Mouse (Mus musculus) CH12.LX (cell line): ENCODE measurements around the gene Tspan9. TPM values are rescaled to one million over a fixed set of nuclear protein-coding genes. Genes with fewer than 3 reads are reported as not detected.

Experiments
- DNase-seq: peaks from one replicate; pipeline ENCODE4 v3.0.0-alpha.2; 2013; ENCODE audit errors: extremely low read depth
- H3K27ac ChIP-seq: 2 replicates; pipeline ENCODE4 v1.5.1; 2012; ENCODE audit warnings: low read depth, mild to moderate bottlenecking, control low read depth, moderate library complexity; ENCODE audit not compliant: insufficient read depth
- H3K27me3 ChIP-seq: replicated peaks from 2 replicates; pipeline ENCODE3; 2012; ENCODE audit warnings: inconsistent platforms
- H3K36me3 ChIP-seq, 2 experiments: replicated peaks in 1 of 2; 2 replicates each; pipeline versions ENCODE3 to v1.6.1; 2012; ENCODE audit warnings: inconsistent platforms in 1 of 2, low read length in 1 of 2, mild to moderate bottlenecking in 1 of 2, mixed read lengths in 1 of 2, moderate library complexity in 1 of 2; ENCODE audit not compliant: control insufficient read depth in 1 of 2, insufficient read depth in 1 of 2
- H3K4me1 ChIP-seq, 2 experiments: 2 replicates each; pipeline ENCODE4 v1.6.1; 2012; ENCODE audit warnings: inconsistent platforms in 1 of 2, moderate library complexity in 1 of 2; ENCODE audit not compliant: insufficient read depth in 2 of 2, control insufficient read depth in 1 of 2
- H3K4me2 ChIP-seq: 2 replicates; pipeline ENCODE4 v1.6.1; 2012; ENCODE audit warnings: low read depth, mild to moderate bottlenecking, control low read depth; ENCODE audit not compliant: poor library complexity, insufficient read depth, severe bottlenecking
- H3K4me3 ChIP-seq, 3 experiments: fragments of 150-350 bp in 1 of 3; sonication (generic) in 1 of 3; replicated peaks in 1 of 3; 2 replicates each; pipeline versions ENCODE3 to v1.5.1; 2011 to 2012; ENCODE audit warnings: low read depth in 2 of 3, low read length in 2 of 3, mild to moderate bottlenecking in 2 of 3, moderate library complexity in 2 of 3, control low read depth in 1 of 3, improper control_type of control experiment in 1 of 3, inconsistent platforms in 1 of 3, mixed read lengths in 1 of 3; ENCODE audit not compliant: poor library complexity in 1 of 3
- H3K79me2 ChIP-seq: replicated peaks from 2 replicates; pipeline ENCODE4 v1.6.1; 2012; ENCODE audit warnings: mild to moderate bottlenecking, moderate library complexity; ENCODE audit not compliant: control insufficient read depth, poor library complexity, insufficient read depth, severe bottlenecking; ENCODE audit errors: extremely low read depth
- H3K9ac ChIP-seq: 2 replicates; pipeline ENCODE4 v1.6.1; 2012; ENCODE audit warnings: low read depth, mild to moderate bottlenecking, control low read depth, moderate library complexity; ENCODE audit not compliant: insufficient read depth
- H3K9me3 ChIP-seq: replicated peaks from 2 replicates; pipeline ENCODE3; 2012; ENCODE audit warnings: low read length, inconsistent platforms, mixed read lengths
- BHLHE40 ChIP-seq: IDR thresholded peaks from 2 replicates; pipeline ENCODE4 v1.6.1; 2011; ENCODE audit warnings: mild to moderate bottlenecking, low read depth, low read length, improper control_type of control experiment
- CTCF ChIP-seq, 2 experiments: IDR thresholded peaks in 1 of 2; conservative IDR thresholded peaks in 1 of 2; 2 replicates each; pipeline ENCODE4 v1.5.1; 2011 to 2012; ENCODE audit warnings: low read depth in 2 of 2, low read length in 2 of 2, improper control_type of control experiment in 1 of 2, inconsistent platforms in 1 of 2, mild to moderate bottlenecking in 1 of 2, moderate library complexity in 1 of 2
- ELF1 ChIP-seq: IDR thresholded peaks from 2 replicates; pipeline ENCODE4 v1.6.1; 2014; ENCODE audit warnings: low read depth, mild to moderate bottlenecking, inconsistent platforms, low read length, improper control_type of control experiment
- EP300 ChIP-seq: IDR thresholded peaks from 2 replicates; pipeline ENCODE4 v1.6.1; 2011; ENCODE audit warnings: low read length, improper control_type of control experiment
- IRF4 ChIP-seq: IDR thresholded peaks from 2 replicates; pipeline ENCODE4 v1.6.1; 2014; ENCODE audit warnings: low read depth, mild to moderate bottlenecking, inconsistent platforms, low read length, improper control_type of control experiment
- MAFK ChIP-seq: IDR thresholded peaks from 2 replicates; pipeline ENCODE4 v1.6.1; 2011; ENCODE audit warnings: low read length, improper control_type of control experiment; ENCODE audit not compliant: insufficient replicate concordance
- MAX ChIP-seq: IDR thresholded peaks from 2 replicates; pipeline ENCODE4 v1.6.1; 2011; ENCODE audit warnings: low read length, improper control_type of control experiment
- MAZ ChIP-seq: IDR thresholded peaks from 2 replicates; pipeline ENCODE4 v1.6.1; 2012; ENCODE audit warnings: low read depth, mild to moderate bottlenecking, inconsistent platforms, low read length, improper control_type of control experiment, moderate library complexity
- MYC ChIP-seq: IDR thresholded peaks from 2 replicates; pipeline ENCODE4 v1.6.1; 2011; ENCODE audit warnings: low read depth, mild to moderate bottlenecking, improper control_type of control experiment, low read length
- NRF1 ChIP-seq: IDR thresholded peaks from 2 replicates; pipeline ENCODE4 v1.6.1; 2014; ENCODE audit warnings: low read depth, mild to moderate bottlenecking, inconsistent platforms, low read length, improper control_type of control experiment, moderate library complexity
- POLR2A ChIP-seq: IDR thresholded peaks from 2 replicates; pipeline ENCODE4 v1.6.1; 2011; ENCODE audit warnings: low read depth, mild to moderate bottlenecking, improper control_type of control experiment, low read length
- SMC3 ChIP-seq: IDR thresholded peaks from 2 replicates; pipeline ENCODE4 v1.6.1; 2011; ENCODE audit warnings: low read depth, low read length, improper control_type of control experiment
- TBP ChIP-seq: conservative IDR thresholded peaks from 2 replicates; pipeline ENCODE4 v1.6.1; 2011; ENCODE audit warnings: low read depth, low read length, improper control_type of control experiment
- TCF12 ChIP-seq: IDR thresholded peaks from 2 replicates; pipeline ENCODE4 v1.6.1; 2014; ENCODE audit warnings: low read depth, mild to moderate bottlenecking, inconsistent platforms, low read length, improper control_type of control experiment
- USF1 ChIP-seq: IDR thresholded peaks from 2 replicates; pipeline ENCODE4 v1.6.1; 2014; ENCODE audit warnings: low read depth, mild to moderate bottlenecking, inconsistent platforms, low read length, improper control_type of control experiment
- ZC3H11A ChIP-seq: IDR thresholded peaks from 2 replicates; pipeline ENCODE4 v1.6.1; 2012; ENCODE audit warnings: low read depth, mild to moderate bottlenecking, inconsistent platforms, low read length, improper control_type of control experiment
- ZMIZ1 ChIP-seq: IDR thresholded peaks from 2 replicates; pipeline ENCODE4 v1.6.1; 2012; ENCODE audit warnings: low read depth, mild to moderate bottlenecking, inconsistent platforms, low read length, improper control_type of control experiment
- ZNF384 ChIP-seq: IDR thresholded peaks from 2 replicates; pipeline ENCODE4 v1.6.1; 2012; ENCODE audit warnings: low read depth, low read length, improper control_type of control experiment, inconsistent platforms
- dilution Hi-C: fragments of 300-500 bp; cut with MboI; formaldehyde crosslinking; loops from 2 replicates; pipeline ENCODE4 v1.14.3; 2020; ENCODE audit warnings: low sequenced_read_pairs; ENCODE audit not compliant: extremely low pct_unique_long_range_greater_than_20kb, extremely low pct_ligation_motif_present
- in situ Hi-C: fragments of 300-500 bp; cut with MboI; formaldehyde crosslinking; loops from 3 replicates; pipeline ENCODE4 v1.14.3; 2019; ENCODE audit warnings: low sequenced_read_pairs, low pct_ligation_motif_present, low pct_unique_long_range_greater_than_20kb, mixed read lengths
- polyA plus RNA-seq: library from polyadenylated mRNA; unstranded; fragments of >175 nt; gene quantifications from 2 replicates; pipeline ENCODE4 v1.2.1, GENCODE M21; 2012; ENCODE audit warnings: low read depth; ENCODE audit not compliant: insufficient read length
- total RNA-seq, 2 experiments: library from RNA; depleted of rRNA; stranded (reverse); fragments of 300-350 nt in 1 of 2; fragments of >200 nt in 1 of 2; gene quantifications; 2 replicates each; pipeline ENCODE4 v1.2.3; 2012 to 2014

Tspan9 gene
- total and polyA plus RNA-seq, 3 experiments = 0.40 to 0.98 (median 0.71) TPM

- Histone ChIP-seq H3K27me3 (peaks cover 98% of the 10 kb centered on the region), H3K4me2 (no peak overlapping the region), H3K36me3 (no peaks in the 10 kb centered on the region), H3K9ac (no peak overlapping the region), H3K4me1 (no peaks in the 10 kb centered on the region), H3K79me2 (no peaks in the 10 kb centered on the region), H3K4me3 (no peak overlapping the region), H3K27ac (no peak overlapping the region), H3K9me3 (no peaks in the 10 kb centered on the region)
- TF ChIP-seq ZNF384 (no peak), IRF4 (no peak), TCF12 (no peak), ZMIZ1 (no peak), ELF1 (no peak), NRF1 (no peak), MAX (no peak), MYC (no peak), CTCF (conservative IDR thresholded peaks at IDR 0.05 in 1 of 2, IDR thresholded peaks at IDR 0.05 in 1 of 2; ENCODE audit: low read depth in 2 of 2, low read length in 2 of 2) (no peak), MAZ (no peak), USF1 (no peak), SMC3 (no peak), POLR2A (no peak), EP300 (no peak)
- DNase-seq = no peak
- in situ Hi-C loops = no loop called here
- dilution Hi-C loops = no loop called here
These were observed 162.2 kb downstream of the Tspan9 start for GRCm38 (mm10) chr6:127981176-127981575.

GRCm38 (mm10) chr6:127980381-127981045 lies 162.9 kb downstream of the Tspan9 start:
- H3K27me3 ChIP-seq = peaks cover 97% of the 10 kb centered on the region
- TF ChIP-seq ELF1 (no peak), MAFK (no peak), ZMIZ1 (no peak), BHLHE40 (no peak), USF1 (no peak), ZC3H11A (no peak), TBP (no peak)
- TF ChIP-seq, all 38 proteins: peak for 0
- no peak for DNase-seq
- Histone ChIP-seq H3K36me3 (no peaks in the 10 kb centered on the region), H3K9me3 (no peaks in the 10 kb centered on the region), H3K4me3 (no peak overlapping the region), H3K4me1 (no peaks in the 10 kb centered on the region), H3K27ac (no peak overlapping the region), H3K79me2 (no peaks in the 10 kb centered on the region), H3K9ac (no peak overlapping the region), H3K4me2 (no peak overlapping the region)
- in situ Hi-C loops = no loop called here
- dilution Hi-C loops = no loop called here
